Mouse (Mus musculus) hindbrain, postnatal 0 days (tissue): Measurements from ENCODE around the gene Rora. TPM values are rescaled to one million over a fixed set of nuclear protein-coding genes. Genes with fewer than 3 reads are reported as not detected.

Experiments used
- ATAC-seq: fragments of 200-750 bp; cut with Nextera tagmentation; 2 replicates; pipeline ENCODE4 v1.8.0; 2017; ENCODE audit warnings: mild to moderate bottlenecking, moderate TSS enrichment, moderate library complexity
- DNase-seq: peaks from one replicate; pipeline ENCODE4 v3.0.0-alpha.2; 2015; ENCODE audit warnings: low spot score
- H3K27ac ChIP-seq: fragments of 300-500 bp; sonication (generic); 2 replicates; pipeline ENCODE4 v1.5.1; 2014; ENCODE audit warnings: mild to moderate bottlenecking
- H3K27me3 ChIP-seq: fragments of 300-500 bp; sonication (generic); 2 replicates; pipeline ENCODE4 v1.6.1; 2014; ENCODE audit warnings: low read length, mixed read lengths; ENCODE audit not compliant: insufficient read depth
- H3K36me3 ChIP-seq: fragments of 300-500 bp; sonication (generic); 2 replicates; pipeline ENCODE4 v1.6.1; 2014; ENCODE audit warnings: low read length, mixed read lengths; ENCODE audit not compliant: insufficient read depth
- H3K4me1 ChIP-seq: fragments of 300-500 bp; sonication (generic); 2 replicates; pipeline ENCODE4 v1.6.1; 2014; ENCODE audit warnings: antibody characterized with exemption, low read length, mixed read lengths; ENCODE audit not compliant: insufficient read depth
- H3K4me2 ChIP-seq: fragments of 300-500 bp; sonication (generic); 2 replicates; pipeline ENCODE4 v1.6.1; 2014; ENCODE audit warnings: low read depth, mild to moderate bottlenecking, low read length, moderate library complexity, mixed read lengths
- H3K4me3 ChIP-seq: fragments of 300-500 bp; sonication (generic); 2 replicates; pipeline ENCODE4 v1.5.1; 2014; ENCODE audit warnings: low read length
- H3K9ac ChIP-seq: fragments of 300-500 bp; sonication (generic); replicated peaks from 2 replicates; pipeline ENCODE4 v1.6.1; 2014; ENCODE audit warnings: mild to moderate bottlenecking, low read length, moderate library complexity, mixed read lengths
- H3K9me3 ChIP-seq: fragments of 300-500 bp; sonication (generic); 2 replicates; pipeline ENCODE4 v1.6.1; 2016; ENCODE audit warnings: low read length, mixed read lengths
- CTCF ChIP-seq: IDR thresholded peaks from 2 replicates; pipeline ENCODE4 v1.5.1; 2016; ENCODE audit warnings: antibody characterized with exemption, control low read depth, low read depth
- WGBS: fragments of 180-500 bp; shearing (Covaris S2); extraction: QIAGEN DNeasy Blood & Tissue Kit; methylation state at CpG from one replicate; pipeline ENCODE4 v1.1.7; 2014; 5-methylcytosine and 5-hydroxymethylcytosine counted together
- polyA plus RNA-seq: library from polyadenylated mRNA; unstranded; fragments of >200 nt; fragmentation: Nextera tagmentation; extraction: Ambion mirVana; gene quantifications from 2 replicates; pipeline ENCODE4 v1.2.1, GENCODE M21; 2015
- total RNA-seq: library from RNA; depleted of rRNA; stranded (reverse); fragments of >200 nt; gene quantifications from 2 replicates; pipeline ENCODE4 v1.2.3, GENCODE M21; 2014

The Rora gene
- total and polyA plus RNA-seq, 2 experiments from 2014 or later = 27.5 to 59.4 TPM

GRCm38 (mm10) chr9:68899525-68900222 is 246.1 kb downstream of the Rora start:
- 84% methylated on average over 5 of the region's 5 CpGs for WGBS
- Histone ChIP-seq H3K9ac (no peak overlapping the region), H3K4me3 (no peak overlapping the region), H3K27me3 (no peaks in the 10 kb centered on the region), H3K4me2 (no peak overlapping the region), H3K9me3 (no peaks in the 10 kb centered on the region), H3K4me1 (no peaks in the 10 kb centered on the region), H3K27ac (no peak overlapping the region), H3K36me3 (no peaks in the 10 kb centered on the region)
- TF ChIP-seq CTCF = peak; percentile 50
- DNase-seq (no peak), ATAC-seq (no peak)

DNA sequence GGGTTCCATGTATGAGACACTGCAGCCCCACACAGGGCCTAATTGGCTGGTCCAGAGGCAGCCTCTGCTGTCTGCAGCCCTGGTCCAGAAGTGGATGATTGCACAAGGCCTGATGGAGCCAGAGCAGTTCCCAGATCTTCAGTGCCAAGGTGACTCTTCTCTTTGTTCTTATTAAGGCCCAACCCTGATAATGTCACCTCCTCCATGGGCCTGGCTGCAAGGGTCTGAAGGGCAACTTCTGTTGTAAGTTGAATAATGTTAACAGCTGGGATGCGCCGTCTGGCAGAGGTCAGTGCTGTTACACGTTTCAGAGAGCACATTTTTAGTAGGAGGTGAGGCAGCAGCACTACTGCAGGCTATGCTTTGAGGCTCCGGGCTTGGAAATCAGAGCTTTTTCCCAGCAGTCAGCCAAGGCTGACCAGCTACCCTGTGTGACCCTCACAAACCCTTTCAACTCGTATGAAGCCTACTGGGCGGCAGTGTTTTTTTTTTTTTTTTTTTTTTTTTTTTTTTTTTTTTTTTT is 252.8 kb downstream of the Rora start:
- ATAC-seq (no peak), DNase-seq (no peak)
- WGBS = 64% methylated on average over 6 of the region's 6 CpGs
- Histone ChIP-seq H3K9me3 (no peaks in the 10 kb centered on the region), H3K4me3 (no peak overlapping the region), H3K27ac (no peak overlapping the region), H3K27me3 (no peaks in the 10 kb centered on the region), H3K4me2 (no peak overlapping the region), H3K4me1 (no peaks in the 10 kb centered on the region), H3K36me3 (no peaks in the 10 kb centered on the region), H3K9ac (no peak overlapping the region)
- no peak for TF ChIP-seq CTCF

GRCm38 (mm10) chr9:68912483-68913151 is 259.0 kb downstream of the Rora start:
- H3K4me2 ChIP-seq = no peak overlapping the region
- DNase-seq (no peak), ATAC-seq (no peak)
- H3K9ac ChIP-seq = no peak overlapping the region
- no peak overlapping the region for H3K4me3 ChIP-seq
- H3K27me3 ChIP-seq = no peaks in the 10 kb centered on the region
- H3K9me3 ChIP-seq = no peaks in the 10 kb centered on the region
- WGBS = 41% methylated on average over 8 of the region's 8 CpGs
- H3K27ac ChIP-seq = no peak overlapping the region
- TF ChIP-seq CTCF = no peak
- H3K4me1 ChIP-seq = peaks cover 14% of the 10 kb centered on the region
- no peaks in the 10 kb centered on the region for H3K36me3 ChIP-seq

DNA sequence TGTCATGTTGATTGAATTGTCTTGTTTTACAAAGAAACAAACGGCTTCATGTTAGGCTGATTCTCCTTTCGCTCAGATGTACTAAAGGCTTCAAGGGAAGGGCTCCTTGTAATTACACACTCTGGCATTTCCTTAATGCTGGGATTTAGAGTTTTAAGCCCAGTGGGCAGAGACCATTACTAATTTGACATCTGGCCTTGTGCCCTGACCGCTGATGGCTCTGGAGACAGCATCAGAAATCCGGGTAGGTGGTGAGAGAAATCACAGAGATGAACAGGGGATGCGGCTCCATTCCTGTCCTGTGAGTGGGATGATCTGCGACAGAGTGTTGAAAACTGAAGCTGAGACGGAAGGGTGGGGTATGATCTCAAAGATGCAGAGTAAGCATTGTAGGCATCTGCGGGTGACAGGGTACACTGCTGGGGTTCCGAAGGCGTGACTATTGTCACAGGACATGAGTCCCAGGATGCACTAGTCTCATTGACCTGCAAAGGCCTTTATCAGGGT is 259.7 kb downstream of the Rora start:
- Histone ChIP-seq H3K36me3 (no peaks in the 10 kb centered on the region), H3K9me3 (no peaks in the 10 kb centered on the region), H3K4me1 (peaks cover 14% of the 10 kb centered on the region), H3K27ac (no peak overlapping the region), H3K27me3 (no peaks in the 10 kb centered on the region), H3K4me2 (no peak overlapping the region), H3K9ac (no peak overlapping the region), H3K4me3 (no peak overlapping the region)
- DNase-seq = peak; percentile 25
- TF ChIP-seq CTCF = no peak
- WGBS = 48% methylated on average over 10 of the region's 10 CpGs
- 0 out of 2 replicates have a peak, but pooled peaks have one; percentile 24 for ATAC-seq

- no peaks in the 10 kb centered on the region for H3K36me3 ChIP-seq
- DNase-seq (peak; percentile 25), ATAC-seq (no peak)
- H3K9me3 ChIP-seq = no peaks in the 10 kb centered on the region
- no peak overlapping the region for H3K9ac ChIP-seq
- no peaks in the 10 kb centered on the region for H3K27me3 ChIP-seq
- no peak for TF ChIP-seq CTCF
- peaks cover 14% of the 10 kb centered on the region for H3K4me1 ChIP-seq
- H3K4me2 ChIP-seq = no peak overlapping the region
- H3K4me3 ChIP-seq = no peak overlapping the region
- WGBS = 96% methylated on average over 4 of the region's 4 CpGs
- no peak overlapping the region for H3K27ac ChIP-seq
Measured at GRCm38 (mm10) chr9:68914541-68915275, 261.1 kb downstream of the Rora start.

GRCm38 (mm10) chr9:68916741-68917140 is 263.2 kb downstream of the Rora start:
- no peak overlapping the region for H3K4me3 ChIP-seq

More at GRCm38 (mm10) chr9:68916741-68917140, 263.2 kb downstream of the Rora start:
- H3K9me3 ChIP-seq = no peaks in the 10 kb centered on the region
- DNase-seq (peak; percentile 83), ATAC-seq (no peak)
- H3K27me3 ChIP-seq = no peaks in the 10 kb centered on the region
- H3K4me1 ChIP-seq = peaks cover 14% of the 10 kb centered on the region
- H3K4me2 ChIP-seq = no peak overlapping the region
- H3K9ac ChIP-seq = no peak overlapping the region
- no peaks in the 10 kb centered on the region for H3K36me3 ChIP-seq
- H3K27ac ChIP-seq = no peak overlapping the region
- WGBS = 24% methylated on average over 1 of the region's 1 CpGs
- no peak for TF ChIP-seq CTCF
